Mouse (Mus musculus) testis, postnatal 14 days (tissue): ENCODE data around the gene Hipk2.

Source experiments
- DNase-seq: peaks from one replicate; pipeline ENCODE4 v3.0.0; 2021; ENCODE audit warnings: low spot score

Gene Hipk2

DNA sequence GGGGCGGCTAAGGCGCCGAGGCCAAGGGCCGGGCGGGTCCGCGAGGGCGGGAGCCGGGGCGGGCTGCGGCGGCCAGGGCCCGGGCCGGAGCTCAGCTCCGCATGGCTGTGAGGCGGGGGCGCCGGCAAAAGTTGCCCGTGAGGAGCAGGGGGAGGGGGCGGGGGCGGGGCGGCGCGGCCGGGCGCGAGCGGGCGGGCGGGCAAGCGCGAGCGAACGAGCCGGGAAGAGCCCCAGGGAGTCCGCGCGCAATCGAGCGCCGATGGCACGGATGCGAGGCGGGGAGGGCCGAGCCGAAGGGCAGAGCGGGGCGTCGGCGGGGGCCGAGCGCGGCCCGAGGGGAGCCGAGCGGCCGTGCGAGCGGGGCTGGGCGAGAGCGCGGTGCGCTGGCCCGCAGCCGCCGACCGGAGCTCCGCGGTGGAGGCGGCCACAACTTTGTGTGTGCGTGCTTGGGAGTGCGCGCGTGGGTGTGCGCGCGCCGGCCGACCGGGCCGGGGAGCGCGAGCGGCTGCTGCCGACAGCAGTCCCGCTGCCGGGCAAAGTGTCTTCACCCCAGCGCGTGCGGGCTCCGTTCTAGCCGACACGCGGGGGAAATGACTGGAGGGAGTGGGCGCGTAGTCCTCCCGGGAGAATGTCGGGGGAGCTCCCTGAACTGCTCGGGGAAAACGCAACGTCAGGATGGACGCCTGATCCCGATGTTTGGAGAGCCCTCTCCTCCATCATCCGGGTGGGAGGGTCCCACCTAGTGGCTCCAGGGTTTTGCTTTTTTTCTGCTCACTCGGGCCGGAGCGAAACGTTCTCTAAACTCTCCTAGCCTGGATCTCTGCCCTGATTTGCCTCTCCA, at the start of gene Hipk2:
Hipk2 (minus strand) TSS at position 95 of the 841 bp plus-strand sequence.
- DNase-seq, result peak; percentile 88

DNA sequence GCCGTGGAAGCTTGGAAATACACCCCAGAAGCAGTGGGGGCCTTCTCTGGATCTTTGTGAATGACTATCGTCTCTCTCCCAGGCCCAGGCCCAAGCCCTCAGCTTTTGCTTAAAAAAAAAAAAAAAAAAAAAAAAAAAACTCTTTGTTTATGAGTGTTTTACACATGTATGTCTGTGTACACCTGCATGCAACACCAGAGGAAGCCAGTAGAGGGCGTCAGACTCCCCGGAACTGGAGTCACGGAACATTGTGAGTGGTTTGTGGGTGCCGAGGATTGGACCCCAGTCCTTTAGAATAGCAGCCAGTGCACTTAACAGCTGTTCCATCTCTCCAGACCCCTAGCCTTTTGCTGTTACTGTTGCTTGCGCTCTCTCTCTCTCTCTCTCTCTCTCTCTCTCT, 49.8 kb upstream of the Hipk2 start:
- DNase-seq, result peak; percentile 80

DNA sequence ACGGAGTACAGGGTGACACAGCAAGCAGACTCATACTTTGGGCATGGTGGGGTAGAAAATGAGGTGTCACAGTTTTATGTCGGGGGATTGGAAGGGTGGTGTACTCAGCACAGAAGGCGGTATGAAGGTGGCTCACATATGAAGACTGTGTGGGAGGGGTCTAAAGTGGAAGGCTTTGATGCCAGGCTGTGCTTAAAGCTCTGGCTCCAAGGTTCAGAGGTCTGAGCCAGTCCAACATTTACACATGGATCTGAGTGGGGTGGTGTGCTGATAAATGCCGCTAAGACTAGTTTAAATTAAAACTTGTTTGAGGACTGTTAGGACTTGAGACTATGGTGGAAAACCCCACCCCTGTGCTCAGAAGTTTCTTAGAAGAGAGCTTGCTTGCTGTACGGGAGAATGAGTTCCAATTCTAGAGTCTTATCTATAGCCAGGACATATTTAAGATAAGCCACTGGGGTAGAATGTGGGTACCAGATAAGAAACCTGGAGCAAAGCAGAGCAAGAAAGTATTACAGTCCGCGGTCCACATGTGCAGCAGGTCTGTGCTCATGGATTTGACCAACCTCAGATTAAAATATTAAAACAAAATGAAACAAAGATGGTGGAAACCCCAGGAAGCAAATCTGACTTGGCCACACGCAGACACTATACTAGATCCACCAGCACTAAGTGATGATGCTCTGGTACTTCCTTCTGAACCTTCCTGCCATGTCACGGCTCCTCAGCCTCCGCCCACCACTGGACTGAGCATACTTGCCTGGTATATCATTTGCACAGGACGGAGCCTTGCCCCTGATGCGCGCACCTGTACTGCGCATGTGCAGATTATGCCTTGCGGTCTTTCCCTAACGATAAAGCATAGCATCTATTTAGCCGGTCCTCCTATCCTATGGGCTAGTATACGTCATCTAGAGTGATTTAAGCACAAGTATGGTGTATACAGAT, 48.2 kb upstream of the Hipk2 start:
- DNase-seq, result no peak

DNA sequence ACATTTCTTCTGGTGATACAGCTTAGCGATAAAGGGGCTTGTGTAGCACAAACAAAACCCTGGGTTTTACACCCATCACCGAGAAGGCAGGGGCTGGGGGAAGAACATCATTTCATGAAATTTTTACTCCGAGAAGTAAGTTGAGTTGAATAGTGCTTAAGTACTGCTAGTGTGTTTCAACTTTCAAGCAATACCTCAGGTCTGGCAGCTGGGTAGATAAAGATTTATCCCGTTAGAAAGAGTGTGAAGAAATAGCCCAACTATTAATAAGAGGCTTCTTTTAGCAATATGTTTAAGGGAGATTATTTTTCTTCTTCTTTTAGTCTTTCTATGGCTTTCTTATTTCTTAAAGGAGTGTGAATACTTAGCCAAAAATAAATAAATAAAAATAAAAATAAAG, 47.5 kb upstream of the Hipk2 start:
- DNase-seq, result no peak

DNA sequence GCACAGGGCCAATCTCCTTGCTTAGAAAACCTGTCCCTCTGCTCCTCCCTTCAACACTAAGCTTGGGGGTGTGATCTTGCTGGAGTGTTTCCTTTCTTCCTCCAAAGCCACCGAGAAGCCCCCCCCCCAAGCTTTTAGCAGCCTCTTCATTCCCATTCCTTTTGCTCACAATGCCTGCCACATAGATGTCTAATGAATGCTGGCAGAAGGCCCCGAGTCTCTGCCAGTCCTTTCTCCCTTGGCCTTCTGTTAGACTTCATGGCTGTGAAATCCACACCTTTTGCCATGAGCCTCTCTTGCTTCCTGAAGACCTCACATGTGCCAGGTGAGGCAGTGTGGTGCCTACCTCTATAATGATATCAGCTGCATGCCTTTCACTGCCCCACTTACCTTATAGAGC, 46.6 kb upstream of the Hipk2 start:
- DNase-seq, result no peak

DNA sequence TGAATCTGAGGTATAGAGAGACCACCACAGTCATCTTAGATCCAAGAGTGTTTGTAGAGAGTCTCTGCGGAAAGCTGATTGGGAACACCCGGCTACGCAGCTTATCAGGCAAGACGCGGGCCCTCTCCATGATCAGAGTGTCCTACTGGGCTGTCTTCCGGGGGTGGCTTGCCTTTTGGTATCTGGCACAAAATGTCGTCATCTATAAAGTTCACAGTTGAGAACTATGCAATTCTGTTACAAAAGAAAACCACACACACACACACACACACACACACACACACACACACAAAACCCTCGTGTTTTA, 45.8 kb upstream of the Hipk2 start:
- DNase-seq, result no peak

DNA sequence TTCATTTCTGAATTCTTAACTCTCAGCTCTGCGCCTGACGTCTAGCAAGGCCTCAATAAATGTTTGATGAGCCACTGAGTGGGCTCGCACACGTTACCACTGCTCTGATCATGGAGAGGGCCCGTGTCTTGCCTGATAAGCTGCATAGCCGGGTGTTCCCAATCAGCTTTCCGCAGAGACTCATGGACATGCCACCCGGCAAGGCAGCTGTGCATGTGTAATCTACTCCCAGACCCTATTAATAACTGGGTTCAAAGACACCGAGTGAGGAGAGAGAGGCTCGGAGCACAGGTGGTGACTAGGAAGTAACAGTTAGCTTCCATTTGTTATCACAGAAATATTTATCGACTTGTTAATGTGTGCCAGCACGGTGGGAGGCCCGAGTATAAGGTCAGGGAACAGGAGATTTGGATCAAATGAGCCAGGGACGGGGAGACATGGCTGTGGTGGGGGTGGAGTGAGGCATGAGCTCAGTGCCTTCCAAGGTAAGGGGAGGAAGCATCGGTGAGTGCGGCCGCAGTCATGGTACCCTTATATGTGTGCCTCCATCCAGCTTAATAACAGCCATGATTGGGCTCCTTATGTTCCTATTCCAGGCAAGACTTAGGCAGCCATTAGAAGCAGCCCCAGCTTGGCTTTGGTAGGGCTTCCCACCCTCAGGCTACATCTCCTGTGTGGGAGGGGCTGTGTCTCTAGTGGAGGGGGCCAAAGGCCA, 45.3 kb upstream of the Hipk2 start:
- no peak for DNase-seq

DNA sequence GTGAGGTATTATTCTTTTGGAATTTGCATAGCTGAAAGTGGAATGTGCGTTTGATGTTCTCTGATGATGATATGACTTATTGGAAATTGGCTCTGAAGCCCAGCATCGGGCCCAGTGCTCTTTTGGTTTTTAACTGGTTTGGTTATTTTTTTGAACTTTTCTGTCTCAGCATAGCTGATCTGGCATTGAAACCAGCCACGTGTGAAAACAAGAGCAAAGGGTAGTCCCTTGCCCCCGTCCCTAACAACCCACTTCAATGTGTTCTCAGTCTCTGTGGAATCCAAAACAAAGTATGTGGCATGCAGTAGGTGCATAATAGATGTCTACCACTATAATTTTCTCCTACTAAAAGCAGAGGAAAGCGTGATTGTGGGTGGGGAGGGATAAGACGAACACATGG, 44.2 kb upstream of the Hipk2 start:
- DNase-seq, result no peak

DNA sequence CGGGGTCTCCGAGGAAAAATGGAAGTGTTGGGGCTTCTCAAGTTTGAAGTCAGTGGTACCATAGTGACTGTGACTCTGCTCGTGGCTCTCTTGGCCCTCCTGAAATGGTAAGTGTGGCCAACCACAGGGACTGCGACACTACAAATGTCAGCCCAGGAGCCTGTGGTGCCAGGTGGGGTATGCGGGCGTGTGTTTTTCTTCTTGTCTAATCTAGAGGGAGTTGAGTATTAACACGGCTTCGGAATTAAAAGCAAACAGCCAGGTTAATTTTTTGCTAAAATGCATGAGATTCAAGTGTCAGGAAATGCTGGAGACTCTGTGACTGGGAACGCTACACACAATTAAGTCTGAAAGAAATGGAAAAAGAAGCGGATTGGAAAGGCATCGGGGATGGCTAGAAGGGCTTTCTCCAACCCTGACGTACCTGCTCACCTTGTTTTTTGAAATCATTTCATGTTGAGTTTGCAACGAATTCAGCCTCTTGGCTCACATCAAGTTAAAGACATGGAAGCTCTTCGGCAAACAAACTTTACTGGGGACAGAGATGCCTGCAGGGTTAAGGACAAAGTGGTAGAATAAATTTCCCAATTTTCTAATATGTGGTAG, 43.3 kb upstream of the Hipk2 start:
- DNase-seq, result no peak

DNA sequence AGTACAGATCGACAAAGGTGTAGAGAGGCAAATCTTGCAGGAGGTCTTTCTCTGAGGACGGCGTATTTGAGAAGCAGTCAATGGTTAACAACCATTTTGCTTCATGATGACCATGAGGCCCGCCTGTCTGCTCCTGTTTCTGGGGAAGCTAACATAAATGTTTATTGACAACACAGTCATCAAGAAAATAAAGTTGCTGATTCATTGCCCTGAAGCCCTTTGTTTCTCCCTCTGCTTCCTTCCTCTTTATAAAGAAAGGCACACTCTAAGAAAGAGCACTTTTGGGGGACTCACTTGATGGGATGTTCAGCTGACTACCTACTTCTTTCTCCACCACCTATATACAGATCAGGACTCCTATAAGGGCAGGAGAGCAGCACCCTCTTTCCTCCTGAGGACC, 42.8 kb upstream of the Hipk2 start:
- no peak for DNase-seq

DNA sequence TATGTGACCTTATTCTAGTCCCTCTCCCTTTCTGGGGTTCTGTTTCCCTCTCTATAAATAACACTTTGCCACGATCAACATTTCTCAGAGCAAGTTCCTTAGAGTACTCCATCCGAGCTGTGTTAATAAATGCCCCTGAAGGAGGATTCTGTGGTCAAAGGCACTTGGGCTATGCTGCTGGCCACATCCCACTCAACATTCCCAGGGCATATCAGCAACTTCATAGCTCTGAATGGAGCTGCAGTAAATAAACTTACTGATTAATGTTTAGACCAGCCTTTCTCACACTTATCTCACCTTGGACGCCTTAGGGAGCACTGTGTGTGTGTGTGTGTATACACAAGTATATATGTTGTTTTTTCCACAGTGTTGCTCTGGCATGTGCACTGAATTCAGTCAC, 41.5 kb upstream of the Hipk2 start:
- no peak for DNase-seq

DNA sequence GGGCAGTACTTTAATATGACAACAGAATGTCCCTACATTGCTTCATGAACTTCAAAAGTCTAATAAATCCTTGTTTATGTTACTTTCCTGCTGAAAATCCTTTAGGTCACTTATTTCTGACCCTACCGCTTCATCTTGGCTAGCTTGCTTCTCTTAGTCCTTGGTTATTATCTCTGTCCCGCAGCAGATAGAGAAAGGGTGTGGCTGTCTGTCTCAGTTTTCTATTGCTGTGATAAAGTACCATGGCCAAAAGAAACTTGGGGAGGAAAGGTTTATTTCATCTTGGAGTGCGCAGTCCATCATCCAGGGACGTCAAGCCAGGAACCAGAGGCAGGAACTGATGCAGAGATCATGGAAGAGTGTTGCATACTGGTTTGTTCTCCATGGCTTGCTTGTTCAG, 40.6 kb upstream of the Hipk2 start:
- no peak for DNase-seq

DNA sequence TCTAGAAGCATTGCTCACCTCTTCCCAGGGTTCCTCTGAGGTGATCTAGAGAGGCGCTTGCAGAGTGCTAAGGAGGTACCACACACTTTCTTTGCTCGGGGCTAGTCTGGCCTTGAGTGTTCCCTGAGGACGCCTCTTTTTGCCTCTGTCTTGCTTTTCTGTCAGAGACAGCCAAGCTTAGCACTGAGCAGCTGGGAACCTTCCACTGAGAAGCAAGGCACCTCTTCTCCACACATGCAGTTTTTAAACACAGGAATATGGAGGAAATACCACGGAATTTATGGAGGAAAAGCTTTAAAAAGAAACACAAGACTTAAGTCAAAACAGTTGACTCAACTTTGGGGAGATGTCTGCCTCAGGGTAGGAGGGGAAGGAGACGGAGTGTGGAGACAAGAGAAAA, 39.8 kb upstream of the Hipk2 start:
- DNase-seq, result no peak

DNA sequence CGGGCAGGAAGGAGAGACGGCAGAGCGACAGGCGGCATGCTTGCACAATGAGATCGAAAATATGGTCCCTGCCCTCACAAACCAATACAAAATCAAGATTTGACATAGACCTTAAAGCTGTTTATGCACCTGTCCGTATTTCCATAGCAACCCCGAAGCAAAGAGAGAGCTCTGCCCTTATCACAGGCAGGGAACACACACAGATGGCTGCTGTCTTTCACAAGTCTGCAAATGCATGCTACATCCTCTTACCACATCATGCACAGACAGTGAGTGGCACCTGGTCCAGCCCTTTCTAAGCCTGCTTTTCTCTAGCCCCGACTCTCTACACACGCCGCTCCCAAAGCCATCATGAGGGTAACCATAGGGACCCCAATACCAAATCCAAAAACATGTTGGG, 38.2 kb upstream of the Hipk2 start:
- no peak for DNase-seq

DNA sequence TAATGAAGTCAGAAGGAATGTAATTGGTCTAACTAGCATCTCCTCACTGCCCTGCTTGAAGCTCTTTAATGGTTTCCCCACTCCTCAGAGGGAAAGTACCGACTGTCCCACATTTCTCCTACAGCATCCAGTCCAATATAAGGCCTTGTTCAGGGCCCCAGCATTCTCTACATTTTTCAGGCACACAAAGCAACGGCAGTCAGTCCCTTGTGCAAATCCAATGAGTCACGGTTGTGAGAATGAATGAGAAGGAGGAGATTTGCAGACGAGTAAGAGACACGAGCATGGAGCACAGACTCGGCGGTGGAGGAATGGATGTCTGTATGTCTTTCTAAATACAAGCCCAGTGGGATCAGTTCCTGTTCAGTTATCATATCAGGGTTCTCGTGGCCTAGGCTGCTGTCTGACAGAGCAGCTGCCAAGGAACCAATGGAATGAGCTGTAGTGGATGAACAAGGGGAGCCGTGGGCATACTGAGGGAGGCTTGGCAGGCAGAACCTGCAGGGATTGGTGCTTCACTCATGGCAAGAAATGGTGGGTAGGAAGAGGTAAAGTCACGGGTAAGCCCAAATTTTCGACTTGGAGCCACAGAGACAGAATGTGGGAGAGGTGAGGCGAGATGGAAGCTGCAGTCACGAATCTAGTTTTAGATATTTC, 37.5 kb upstream of the Hipk2 start:
- no peak for DNase-seq

DNA sequence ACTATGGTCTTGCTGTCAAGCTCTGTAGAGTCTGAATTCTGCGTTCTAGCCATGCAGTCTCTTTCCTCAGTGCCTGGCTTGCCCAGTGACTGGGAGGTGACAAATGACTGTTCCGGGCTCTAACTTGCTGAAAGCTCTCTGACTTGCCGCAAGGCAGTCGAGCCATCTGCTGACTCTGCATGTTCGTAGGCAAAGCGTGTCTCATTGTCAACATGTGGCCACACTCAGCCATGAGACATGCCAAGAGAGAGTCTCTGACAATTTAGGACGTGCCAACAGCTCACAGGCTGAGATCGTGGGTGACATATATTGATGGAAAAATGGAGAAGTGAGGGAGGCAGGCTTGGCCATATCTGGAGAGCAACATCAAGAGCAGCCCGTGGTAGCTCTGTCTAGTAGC, 36.9 kb upstream of the Hipk2 start:
- no peak for DNase-seq

DNA sequence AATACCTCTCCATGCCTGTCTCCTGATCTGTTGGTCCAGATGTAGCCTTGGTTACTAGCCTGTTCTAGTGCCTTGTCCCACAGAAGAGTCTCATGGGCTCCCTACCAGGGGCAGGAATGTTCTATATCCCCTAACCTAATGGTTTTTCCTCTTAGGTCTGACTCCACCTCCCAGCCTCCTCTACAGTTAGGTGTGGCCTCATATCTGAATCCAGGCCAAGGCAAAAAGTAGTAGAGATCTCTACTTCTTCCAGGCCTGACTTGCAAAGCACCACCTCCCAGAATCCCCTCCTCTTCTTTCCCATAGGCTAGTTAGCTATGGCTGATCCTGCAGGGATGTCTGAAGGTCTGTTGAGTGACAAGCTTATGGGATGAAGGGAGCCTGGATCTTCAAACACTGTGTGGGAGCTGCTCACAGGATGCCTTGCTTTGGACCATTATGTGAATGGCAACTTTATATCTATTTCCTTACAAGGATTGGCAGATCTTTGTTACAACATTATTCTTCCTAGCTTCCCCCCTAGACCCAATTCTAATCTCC, 36.2 kb upstream of the Hipk2 start:
- no peak for DNase-seq

DNA sequence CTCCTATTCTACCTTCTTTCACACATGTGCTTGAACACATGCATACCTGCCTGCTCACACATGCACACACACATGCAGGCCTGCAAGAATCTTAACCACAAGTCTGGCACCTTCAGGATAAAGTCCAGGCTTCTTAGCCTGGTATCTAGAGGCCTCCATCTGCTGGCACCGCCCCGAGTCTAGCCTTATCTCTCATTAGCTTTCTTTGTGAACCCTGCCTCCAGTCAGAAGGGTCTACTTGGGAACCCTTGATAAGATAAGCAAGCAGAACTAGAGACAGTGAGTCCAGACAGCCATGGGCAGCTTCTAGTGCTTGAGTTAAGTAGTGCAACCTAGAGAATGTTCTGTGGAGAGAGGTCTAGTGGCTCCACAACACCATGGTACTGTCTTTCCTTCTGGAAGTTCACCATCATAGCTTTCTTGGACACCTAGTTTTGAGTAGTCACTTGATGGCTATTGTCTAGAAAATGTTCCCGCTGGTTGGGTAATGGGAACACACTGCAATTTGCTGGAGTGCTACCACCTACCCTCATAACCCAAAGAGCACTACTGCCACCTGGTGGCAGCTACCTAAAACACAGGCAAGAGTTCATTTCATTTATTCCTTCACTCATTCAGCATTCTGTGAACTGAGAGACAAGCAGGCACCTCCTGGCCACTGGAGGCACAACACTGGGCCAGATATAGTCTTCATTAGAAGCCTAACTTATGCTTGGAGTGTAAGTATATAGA, 35.0 kb upstream of the Hipk2 start:
- DNase-seq, result peak; percentile 38

DNA sequence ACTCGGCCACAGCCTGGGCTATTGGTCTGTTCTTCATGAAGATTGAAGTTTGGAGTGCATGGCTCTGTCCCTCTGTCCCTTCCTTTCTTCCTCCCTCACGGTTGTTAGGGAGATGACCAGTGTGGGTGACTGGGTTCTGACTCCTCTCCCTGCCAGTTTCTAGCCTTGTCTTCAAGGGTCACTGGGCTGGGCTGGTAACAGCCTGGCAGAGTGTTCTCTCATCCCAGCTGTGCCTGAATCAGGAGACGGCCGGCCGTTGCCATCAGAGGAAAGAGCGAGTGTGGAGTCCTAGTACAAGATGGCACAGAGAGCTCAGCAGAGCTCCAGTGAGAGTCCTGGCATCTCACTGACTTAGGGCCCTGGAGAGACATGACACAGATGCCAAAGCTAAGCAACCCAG, 32.4 kb upstream of the Hipk2 start:
- DNase-seq, result no peak

DNA sequence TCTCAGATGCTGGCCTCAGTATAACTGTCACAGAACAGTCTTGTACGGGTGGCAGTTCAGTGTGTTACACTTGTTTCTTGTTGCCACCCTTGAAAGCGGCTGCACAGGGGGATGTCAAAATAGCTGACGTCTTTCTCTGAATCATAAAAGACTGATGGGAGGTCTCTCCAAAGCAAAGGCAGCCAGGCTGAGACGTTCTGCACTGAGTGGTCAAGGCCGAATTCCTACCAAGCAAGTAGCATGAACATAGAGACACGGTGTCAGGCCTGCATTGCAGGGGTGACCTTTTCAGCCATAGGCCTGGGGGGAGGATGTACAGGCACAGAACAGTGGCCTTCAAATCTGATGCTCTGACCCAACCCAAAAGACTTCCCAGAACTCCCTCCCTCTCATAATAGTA, 30.0 kb upstream of the Hipk2 start:
- no peak for DNase-seq
